Mouse (Mus musculus) ES-Bruce4 (cell line): ENCODE results near the gene Dcaf12. TPM values are rescaled to one million over a fixed set of nuclear protein-coding genes. Genes with fewer than 3 reads are reported as not detected.

ENCODE experiments used
- H3K27ac ChIP-seq: 2 replicates; pipeline ENCODE4 v1.5.1; 2012; ENCODE audit warnings: low read length, inconsistent platforms; ENCODE audit not compliant: insufficient read depth
- H3K27me3 ChIP-seq: 2 replicates; pipeline ENCODE4 v1.6.1; 2012; ENCODE audit warnings: mild to moderate bottlenecking, low read length, inconsistent platforms; ENCODE audit not compliant: control insufficient read depth, poor library complexity, insufficient read depth, severe bottlenecking
- H3K36me3 ChIP-seq: 2 replicates; pipeline ENCODE4 v1.6.1; 2012; ENCODE audit warnings: inconsistent platforms, mild to moderate bottlenecking, low read length, moderate library complexity; ENCODE audit not compliant: control insufficient read depth, poor library complexity, insufficient read depth, severe bottlenecking
- H3K4me1 ChIP-seq: one replicate; pipeline ENCODE4 v1.8.1; 2011; ENCODE audit warnings: low read length; ENCODE audit not compliant: control insufficient read depth, insufficient read depth
- H3K4me3 ChIP-seq: 2 replicates; pipeline ENCODE4 v1.5.1; 2011; ENCODE audit warnings: low read depth, mild to moderate bottlenecking, low read length
- H3K9ac ChIP-seq: 2 replicates; pipeline ENCODE4 v1.6.1; 2012; ENCODE audit warnings: low read depth, mild to moderate bottlenecking, inconsistent platforms; ENCODE audit not compliant: poor library complexity, severe bottlenecking
- H3K9me3 ChIP-seq: replicated peaks from 2 replicates; pipeline ENCODE4 v1.6.1; 2012; ENCODE audit warnings: mild to moderate bottlenecking, low read length, inconsistent platforms; ENCODE audit not compliant: control insufficient read depth, poor library complexity, insufficient read depth, severe bottlenecking
- CTCF ChIP-seq: IDR thresholded peaks from one replicate; pipeline ENCODE4 v1.8.1; 2011; ENCODE audit warnings: low read depth, low read length
- EP300 ChIP-seq: IDR thresholded peaks from 2 replicates; pipeline ENCODE4 v1.6.1; 2011; ENCODE audit warnings: low read depth, low read length; ENCODE audit not compliant: insufficient read depth
- POLR2A ChIP-seq: IDR thresholded peaks from one replicate; pipeline ENCODE4 v1.8.1; 2011; ENCODE audit warnings: low read length; ENCODE audit not compliant: insufficient read depth
- polyA plus RNA-seq: library from polyadenylated mRNA; stranded (reverse); fragments of >200 nt; gene quantifications from 2 replicates; pipeline ENCODE4 v1.2.4, GENCODE M21; 2011; ENCODE audit warnings: low read depth; ENCODE audit not compliant: missing spikeins, insufficient read depth, insufficient read length

The Dcaf12 gene
- polyA plus RNA-seq, 1 experiment = 51.1 TPM

DNA sequence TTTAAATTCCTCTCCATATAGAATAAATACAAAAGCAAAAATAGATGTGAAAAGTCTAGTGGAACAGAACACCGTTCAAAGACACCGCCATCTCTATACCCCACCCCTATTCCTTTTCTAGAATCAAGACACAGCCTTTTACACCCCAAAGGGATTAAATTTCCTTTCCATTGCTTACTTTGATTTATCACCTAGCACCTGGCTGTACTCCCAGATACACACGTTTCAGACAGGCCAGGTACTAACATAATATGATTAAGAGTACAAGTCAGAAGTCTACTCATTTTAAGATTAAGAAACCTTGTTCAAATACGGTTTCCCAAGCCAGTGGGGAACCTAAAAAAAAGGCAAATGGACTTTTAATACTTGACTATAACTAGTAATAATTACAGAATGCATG is 48.3 kb downstream of the Dcaf12 start:
- H3K27me3 ChIP-seq = no peaks in the 10 kb centered on the region
- H3K27ac ChIP-seq = no peak overlapping the region
- H3K9me3 ChIP-seq = no peaks in the 10 kb centered on the region
- TF ChIP-seq POLR2A = no peak
- no peak for TF ChIP-seq EP300
- TF ChIP-seq CTCF = no peak
- H3K9ac ChIP-seq = no peak overlapping the region
- no peak overlapping the region for H3K4me3 ChIP-seq
- peaks cover 49% of the 10 kb centered on the region for H3K36me3 ChIP-seq
- H3K4me1 ChIP-seq = no peaks in the 10 kb centered on the region

DNA sequence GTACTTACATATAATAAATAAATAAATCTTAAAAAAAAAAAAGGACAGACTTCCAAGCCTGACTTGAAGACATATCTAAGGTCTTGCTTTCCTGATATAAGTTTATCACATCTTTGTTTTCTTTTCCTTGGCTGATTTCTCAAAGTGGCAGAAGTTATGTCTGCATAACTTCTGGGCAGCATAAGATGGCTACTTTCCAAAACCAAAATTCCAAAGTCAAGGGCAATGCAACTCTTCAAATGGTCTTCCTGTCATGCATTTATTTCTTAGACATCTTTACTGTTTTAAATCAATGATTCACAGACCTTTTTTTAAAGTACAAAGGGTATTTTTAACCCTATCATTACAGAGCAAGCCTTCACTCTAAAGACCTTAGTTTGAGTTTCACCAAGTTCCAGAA is 54.0 kb downstream of the Dcaf12 start:
- Histone ChIP-seq H3K36me3 (peaks cover 30% of the 10 kb centered on the region), H3K9me3 (no peaks in the 10 kb centered on the region), H3K27me3 (no peaks in the 10 kb centered on the region), H3K4me1 (no peaks in the 10 kb centered on the region), H3K9ac (no peak overlapping the region), H3K27ac (no peak overlapping the region), H3K4me3 (no peak overlapping the region)
- TF ChIP-seq CTCF (no peak), EP300 (no peak), POLR2A (no peak)

DNA sequence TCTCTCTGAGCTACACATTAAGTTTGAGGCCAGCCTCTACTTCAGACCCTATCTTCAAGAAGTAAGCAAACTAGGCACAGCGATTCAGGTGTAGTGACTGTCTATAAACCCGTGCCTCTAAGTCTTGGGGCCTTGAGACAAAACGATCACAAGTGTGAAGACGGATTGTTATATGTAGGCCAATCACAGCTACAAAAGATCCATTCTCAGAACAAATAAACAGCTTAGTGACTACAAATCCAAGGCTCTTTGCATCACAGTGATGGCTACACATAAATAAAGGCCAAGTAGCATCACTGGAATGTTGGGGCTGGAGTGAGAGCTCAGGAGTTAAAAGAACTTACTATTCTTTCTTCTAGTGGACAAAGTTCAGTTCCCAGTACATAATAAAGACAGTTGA is 55.7 kb downstream of the Dcaf12 start:
- peaks cover 24% of the 10 kb centered on the region for H3K36me3 ChIP-seq
- H3K4me3 ChIP-seq = no peak overlapping the region
- H3K27me3 ChIP-seq = no peaks in the 10 kb centered on the region
- H3K9me3 ChIP-seq = no peaks in the 10 kb centered on the region
- no peak overlapping the region for H3K27ac ChIP-seq
- no peaks in the 10 kb centered on the region for H3K4me1 ChIP-seq
- TF ChIP-seq CTCF = no peak
- TF ChIP-seq EP300 = no peak
- TF ChIP-seq POLR2A = no peak
- no peak overlapping the region for H3K9ac ChIP-seq

GRCm38 (mm10) chr4:41257752-41258151 is 56.9 kb downstream of the Dcaf12 start:
- Histone ChIP-seq H3K36me3 (peaks cover 22% of the 10 kb centered on the region), H3K27me3 (no peaks in the 10 kb centered on the region), H3K4me1 (no peaks in the 10 kb centered on the region), H3K4me3 (no peak overlapping the region), H3K9ac (no peak overlapping the region), H3K9me3 (no peaks in the 10 kb centered on the region), H3K27ac (no peak overlapping the region)
- no peak for TF ChIP-seq EP300
- no peak for TF ChIP-seq POLR2A
- no peak for TF ChIP-seq CTCF

- peaks cover 18% of the 10 kb centered on the region for H3K36me3 ChIP-seq
- no peak overlapping the region for H3K4me3 ChIP-seq
Observed at GRCm38 (mm10) chr4:41255564-41256210, 59.0 kb downstream of the Dcaf12 start.

DNA sequence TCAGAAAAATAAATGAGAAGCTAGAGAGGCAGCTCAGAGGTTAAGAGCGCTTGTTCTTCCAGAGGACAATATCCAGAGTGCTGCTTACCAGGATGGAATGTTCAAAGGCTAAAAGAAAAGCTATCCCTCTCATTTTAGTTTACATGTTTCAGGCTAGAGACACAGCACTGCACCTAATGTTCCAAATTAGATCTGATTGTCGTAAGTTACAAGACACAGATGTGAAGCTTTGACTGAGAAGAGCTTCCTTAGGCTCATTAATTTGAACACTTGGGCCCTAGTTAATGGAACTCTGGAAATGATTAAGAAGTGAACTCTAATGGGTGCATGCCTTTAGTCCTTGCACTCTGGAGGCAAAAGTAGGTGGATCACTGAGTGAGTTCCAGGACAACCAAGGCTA is 60.9 kb downstream of the Dcaf12 start:
- H3K9ac ChIP-seq = no peak overlapping the region
- no peak overlapping the region for H3K27ac ChIP-seq
- H3K4me3 ChIP-seq = no peak overlapping the region
- H3K9me3 ChIP-seq = no peaks in the 10 kb centered on the region
- peaks cover 33% of the 10 kb centered on the region for H3K36me3 ChIP-seq
- no peaks in the 10 kb centered on the region for H3K4me1 ChIP-seq
- H3K27me3 ChIP-seq = no peaks in the 10 kb centered on the region
- no peak for TF ChIP-seq EP300
- TF ChIP-seq POLR2A = no peak
- no peak for TF ChIP-seq CTCF

More at GRCm38 (mm10) chr4:41255564-41256210, 59.0 kb downstream of the Dcaf12 start:
- H3K27ac ChIP-seq = no peak overlapping the region
- no peaks in the 10 kb centered on the region for H3K4me1 ChIP-seq
- no peak overlapping the region for H3K9ac ChIP-seq
- no peaks in the 10 kb centered on the region for H3K9me3 ChIP-seq
- H3K27me3 ChIP-seq = no peaks in the 10 kb centered on the region
- TF ChIP-seq POLR2A = no peak
- TF ChIP-seq CTCF = no peak
- TF ChIP-seq EP300 = no peak
